Mouse (Mus musculus) G1E (cell line): Measurements from ENCODE around the gene Nup107.

Experiments used
- CTCF ChIP-seq: IDR thresholded peaks from 2 replicates; pipeline ENCODE4 v1.5.1; 2012; ENCODE audit warnings: low read depth, low read length, inconsistent platforms, mixed read lengths
- TAL1 ChIP-seq: conservative IDR thresholded peaks from 2 replicates; pipeline ENCODE4 v1.6.1; 2012; ENCODE audit warnings: low read depth, low read length, inconsistent platforms, mixed read lengths

GRCm38 (mm10) chr10:117753711-117754608 is 38.5 kb downstream of the Nup107 start:
- TF ChIP-seq CTCF: no peak
- no peak for TF ChIP-seq TAL1
